In genomic region chr9:6108093-6108492, GRCm38 (mm10) we compare ENCODE assay signal across 17 mouse cellular contexts.
A peak's percentile ranks its signal among the peaks of the same experiment; 100 is the strongest.
DNase-seq lines count a peak whose midpoint lies in the region; ATAC-seq lines count a peak whose summit lies in the region.
"Had no signal": no experiment of that assay in that cellular context is flagged by ENCODE, and none has a peak within 500 bp of the region (broad histone marks: within the 10 kb centered on the region; RNA-seq: fewer than 3 reads in every experiment).

No protein-coding gene starts in this region.

- no peak overlapping the region for H3K9ac ChIP-seq in forebrain, embryonic 14.5 days (ENCODE audit: low read length)
- no peak overlapping the region for H3K9ac ChIP-seq in forebrain, embryonic 12.5 days
- no peak overlapping the region for H3K9ac ChIP-seq in forebrain, embryonic 16.5 days (replicated peaks; ENCODE audit: low read depth, low read length)
- H3K9ac ChIP-seq: embryonic facial prominence, embryonic 12.5 days; heart, embryonic 13.5 days; hindbrain, embryonic 15.5 days had no signal

- H3K27me3 ChIP-seq in forebrain, embryonic 14.5 days (replicated peaks; ENCODE audit: control insufficient read depth, insufficient read depth, low read length): no peaks in the 10 kb centered on the region
- no peaks in the 10 kb centered on the region for H3K27me3 ChIP-seq in forebrain, embryonic 12.5 days
- no peaks in the 10 kb centered on the region for H3K27me3 ChIP-seq in forebrain, embryonic 16.5 days (replicated peaks; ENCODE audit: control insufficient read depth, insufficient read depth, low read length)
- H3K27me3 ChIP-seq: embryonic facial prominence, embryonic 12.5 days; heart, embryonic 13.5 days; hindbrain, embryonic 15.5 days had no signal

- no peak overlapping the region for H3K27ac ChIP-seq in forebrain, embryonic 14.5 days (ENCODE audit: low read depth, low read length)
- H3K27ac ChIP-seq in forebrain, embryonic 12.5 days: no peak overlapping the region
- no peak overlapping the region for H3K27ac ChIP-seq in forebrain, embryonic 16.5 days (ENCODE audit: low read length)
- H3K27ac ChIP-seq: embryonic facial prominence, embryonic 12.5 days; heart, embryonic 13.5 days; hindbrain, embryonic 15.5 days had no signal

- peak; percentile 45 for DNase-seq in forebrain, embryonic 14.5 days (ENCODE audit: low spot score)
- DNase-seq in layer of hippocampus, adult 9-11 months: peak; percentile 5
- DNase-seq in layer of hippocampus, postnatal 36 days: no peak
- DNase-seq in adrenal gland, adult 8-10 months: no peak
- DNase-seq in right cerebral cortex, postnatal 14 days: no peak
- DNase-seq: adrenal gland, postnatal 25 days; cerebellum, adult 11-12 months; cerebellum, adult 9-10 months; cerebellum, postnatal 25 days; gastrocnemius, postnatal 36 days; heart, adult 11 months; heart, postnatal 36 days had no signal

- H3K9me3 ChIP-seq in forebrain, embryonic 14.5 days (replicated peaks; ENCODE audit: control insufficient read depth, low read length): no peaks in the 10 kb centered on the region
- no peaks in the 10 kb centered on the region for H3K9me3 ChIP-seq in forebrain, embryonic 12.5 days
- no peaks in the 10 kb centered on the region for H3K9me3 ChIP-seq in forebrain, embryonic 16.5 days (ENCODE audit: control insufficient read depth, low read length)
- H3K9me3 ChIP-seq: embryonic facial prominence, embryonic 12.5 days; heart, embryonic 13.5 days; hindbrain, embryonic 15.5 days had no signal

- no peaks in the 10 kb centered on the region for H3K4me1 ChIP-seq in forebrain, embryonic 14.5 days (ENCODE audit: control insufficient read depth, insufficient read depth, low read length)
- H3K4me1 ChIP-seq in forebrain, embryonic 12.5 days: no peaks in the 10 kb centered on the region
- no peaks in the 10 kb centered on the region for H3K4me1 ChIP-seq in forebrain, embryonic 16.5 days (replicated peaks; ENCODE audit: control insufficient read depth, insufficient read depth, low read length)
- H3K4me1 ChIP-seq: embryonic facial prominence, embryonic 12.5 days; heart, embryonic 13.5 days; hindbrain, embryonic 15.5 days had no signal

- ATAC-seq in forebrain, embryonic 14.5 days: peak; percentile 18; the same call in 1 of the 2 replicates
- ATAC-seq in forebrain, embryonic 12.5 days (ENCODE audit: low FRiP score): no peak
- ATAC-seq in forebrain, embryonic 16.5 days: peak; percentile 88

- no peak overlapping the region for H3K4me2 ChIP-seq in forebrain, embryonic 14.5 days (ENCODE audit: low read length)
- no peak overlapping the region for H3K4me2 ChIP-seq in forebrain, embryonic 12.5 days
- H3K4me2 ChIP-seq in forebrain, embryonic 16.5 days (ENCODE audit: low read length): no peak overlapping the region
- H3K4me2 ChIP-seq: embryonic facial prominence, embryonic 12.5 days; heart, embryonic 13.5 days; hindbrain, embryonic 15.5 days had no signal

- no peaks in the 10 kb centered on the region for H3K36me3 ChIP-seq in forebrain, embryonic 14.5 days (ENCODE audit: control insufficient read depth, insufficient read depth, low read length)
- H3K36me3 ChIP-seq in forebrain, embryonic 12.5 days (replicated peaks): no peaks in the 10 kb centered on the region
- H3K36me3 ChIP-seq in forebrain, embryonic 16.5 days (ENCODE audit: control insufficient read depth, insufficient read depth): no peaks in the 10 kb centered on the region
- H3K36me3 ChIP-seq: embryonic facial prominence, embryonic 12.5 days; heart, embryonic 13.5 days; hindbrain, embryonic 15.5 days had no signal

- 74% methylated on average over 1 of the region's 1 CpGs for WGBS in forebrain, embryonic 14.5 days
- 90% methylated on average over 1 of the region's 1 CpGs for WGBS in forebrain, embryonic 12.5 days
- WGBS in forebrain, embryonic 16.5 days: 59% methylated on average over 1 of the region's 1 CpGs

- H3K4me3 ChIP-seq in forebrain, embryonic 14.5 days (ENCODE audit: low read depth, low read length): no peak overlapping the region
- no peak overlapping the region for H3K4me3 ChIP-seq in forebrain, embryonic 12.5 days (replicated peaks)
- H3K4me3 ChIP-seq in forebrain, embryonic 16.5 days (replicated peaks; ENCODE audit: low read length): no peak overlapping the region
- H3K4me3 ChIP-seq: embryonic facial prominence, embryonic 12.5 days; heart, embryonic 13.5 days; hindbrain, embryonic 15.5 days had no signal

Comparison
In these comparisons a context has a peak if more than half of its experiments do, and no peak if none do; other contexts are left out.
1. DNase-seq: peak in forebrain, embryonic 14.5 days (single experiment) and layer of hippocampus, adult 9-11 months (single experiment); none in layer of hippocampus, postnatal 36 days (0 of 2), adrenal gland, adult 8-10 months (single experiment) and right cerebral cortex, postnatal 14 days (single experiment).